Mouse (Mus musculus) megakaryocyte-erythroid progenitor cell, adult 5-6 weeks (primary cell): ENCODE measurements at regions not wholly inside any gene's neighbourhood (a gene's known extent, or its start where the extent isn't known, plus 50 kb on each side); places are given as distances from the start of the nearest gene placed in this dataset.
A peak's percentile ranks its signal among the peaks of the same experiment; 100 is the strongest.

Source experiments
- ATAC-seq: replicated peaks from 2 replicates; pipeline ENCODE4 v1.8.0; 2016; ENCODE audit warnings: mild to moderate bottlenecking, inconsistent platforms; ENCODE audit not compliant: severe bottlenecking, poor library complexity, low FRiP score, low TSS enrichment

- ATAC-seq, result no peak
These were observed 764.1 kb upstream of the Sox9 start for GRCm38 (mm10) chr11:112017906-112018305.

- no peak for ATAC-seq
These were observed 754.0 kb upstream of the Sox9 start for GRCm38 (mm10) chr11:112028031-112028430.

- ATAC-seq, result no peak
These were observed 743.3 kb upstream of the Sox9 start for GRCm38 (mm10) chr11:112038741-112039140.

- ATAC-seq, result no peak
These were observed 737.6 kb upstream of the Sox9 start for GRCm38 (mm10) chr11:112044455-112044854.

- ATAC-seq, result no peak
These were observed 736.7 kb upstream of the Sox9 start for GRCm38 (mm10) chr11:112045353-112045752.

GRCm38 (mm10) chr11:112050362-112050761 lies 731.7 kb upstream of the Sox9 start:
- peak; percentile 73 for ATAC-seq

- ATAC-seq, result no peak
These were observed 726.4 kb upstream of the Sox9 start for GRCm38 (mm10) chr11:112055591-112055990.

GRCm38 (mm10) chr11:112067176-112067575 lies 714.8 kb upstream of the Sox9 start:
- ATAC-seq, result 0 out of 2 replicates have a peak, but pooled peaks have one; percentile 71

- ATAC-seq, result no peak
These were observed 713.2 kb upstream of the Sox9 start for GRCm38 (mm10) chr11:112068821-112069220.

GRCm38 (mm10) chr11:112071571-112071970 lies 710.5 kb upstream of the Sox9 start:
- ATAC-seq, result no peak

GRCm38 (mm10) chr11:112081386-112081785 lies 700.6 kb upstream of the Sox9 start:
- no peak for ATAC-seq

GRCm38 (mm10) chr11:112083019-112083418 lies 699.0 kb upstream of the Sox9 start:
- no peak for ATAC-seq

GRCm38 (mm10) chr11:112092168-112092567 lies 689.9 kb upstream of the Sox9 start:
- ATAC-seq, result no peak

- no peak for ATAC-seq
These were observed 687.0 kb upstream of the Sox9 start for GRCm38 (mm10) chr11:112095009-112095408.

GRCm38 (mm10) chr11:112098161-112098560 lies 683.9 kb upstream of the Sox9 start:
- no peak for ATAC-seq

GRCm38 (mm10) chr11:112103252-112103651 lies 678.8 kb upstream of the Sox9 start:
- peak; percentile 65 for ATAC-seq

GRCm38 (mm10) chr11:112106891-112107290 lies 675.1 kb upstream of the Sox9 start:
- ATAC-seq, result no peak

GRCm38 (mm10) chr11:112107314-112107713 lies 674.7 kb upstream of the Sox9 start:
- no peak for ATAC-seq

- no peak for ATAC-seq
These were observed 661.0 kb upstream of the Sox9 start for GRCm38 (mm10) chr11:112121026-112121425.

- ATAC-seq, result no peak
These were observed 660.2 kb upstream of the Sox9 start for GRCm38 (mm10) chr11:112121831-112122230.

- ATAC-seq, result no peak
These were observed 656.6 kb upstream of the Sox9 start for GRCm38 (mm10) chr11:112125249-112125933.

- no peak for ATAC-seq
These were observed 651.9 kb upstream of the Sox9 start for GRCm38 (mm10) chr11:112130090-112130489.
